ENCODE assay signal across 25 mouse cellular contexts in genomic region chr2:60911716-60912115, GRCm38 (mm10). TPM values are rescaled to one million over a fixed set of nuclear protein-coding genes. Genes with fewer than 3 reads are reported as not detected.
DNase-seq lines count a peak whose midpoint lies in the region; ATAC-seq and TF ChIP-seq lines count a peak whose summit lies in the region.
"Had no signal": no experiment of that assay in that cellular context is flagged by ENCODE, and none has a peak within 500 bp of the region (broad histone marks: within the 10 kb centered on the region; RNA-seq: fewer than 3 reads in every experiment).

No protein-coding gene starts in this region.

- peaks cover 63% of the 10 kb centered on the region for H3K4me1 ChIP-seq in heart, embryonic 10.5 days
- H3K4me1 ChIP-seq in heart, embryonic 11.5 days (ENCODE audit: control insufficient read depth, insufficient read depth, low read length) = peaks cover 54% of the 10 kb centered on the region
- H3K4me1 ChIP-seq in heart, postnatal 0 days (ENCODE audit: control insufficient read depth, insufficient read depth) = peaks cover 77% of the 10 kb centered on the region
- 0 out of 2 replicates have a peak, but pooled peaks cover 15% of the 10 kb centered on the region for H3K4me1 ChIP-seq in kidney, postnatal 0 days (replicated peaks; ENCODE audit: insufficient read depth, low read length)
- H3K4me1 ChIP-seq: midbrain, embryonic 12.5 days had no signal

- no peak for TF ChIP-seq CTCF in heart, postnatal 0 days (IDR thresholded peaks at IDR 0.05; ENCODE audit: low read depth)
- TF ChIP-seq CTCF in kidney, postnatal 0 days (IDR thresholded peaks at IDR 0.05; ENCODE audit: low read depth) = no peak

- H3K9me3 ChIP-seq in heart, embryonic 10.5 days = no peaks in the 10 kb centered on the region
- H3K9me3 ChIP-seq in heart, embryonic 11.5 days (replicated peaks; ENCODE audit: control insufficient read depth, low read length) = no peaks in the 10 kb centered on the region
- H3K9me3 ChIP-seq in heart, postnatal 0 days (replicated peaks; ENCODE audit: control insufficient read depth, low read length) = no peaks in the 10 kb centered on the region
- H3K9me3 ChIP-seq in kidney, postnatal 0 days (replicated peaks; ENCODE audit: low read length) = no peaks in the 10 kb centered on the region
- H3K9me3 ChIP-seq: embryonic facial prominence, embryonic 15.5 days; G1E; hindbrain, embryonic 10.5 days; limb, embryonic 15.5 days; midbrain, embryonic 12.5 days had no signal

- no peaks in the 10 kb centered on the region for H3K36me3 ChIP-seq in heart, embryonic 10.5 days
- no peaks in the 10 kb centered on the region for H3K36me3 ChIP-seq in heart, embryonic 11.5 days (ENCODE audit: control insufficient read depth, insufficient read depth, low read length)
- no peaks in the 10 kb centered on the region for H3K36me3 ChIP-seq in heart, postnatal 0 days (replicated peaks; ENCODE audit: control insufficient read depth, insufficient read depth, low read length)
- H3K36me3 ChIP-seq in kidney, postnatal 0 days (ENCODE audit: insufficient read depth, low read length) = no peaks in the 10 kb centered on the region
- H3K36me3 ChIP-seq: embryonic facial prominence, embryonic 15.5 days; G1E; hindbrain, embryonic 10.5 days; limb, embryonic 15.5 days; midbrain, embryonic 12.5 days had no signal

- H3K27ac ChIP-seq in heart, embryonic 10.5 days = peak overlapping the region; percentile 56; the same call in 1 of the 2 replicates
- H3K27ac ChIP-seq in heart, embryonic 11.5 days (ENCODE audit: low read depth, low read length) = no peak overlapping the region
- H3K27ac ChIP-seq in heart, postnatal 0 days (ENCODE audit: low read depth) = no peak overlapping the region
- no peak overlapping the region for H3K27ac ChIP-seq in kidney, postnatal 0 days
- H3K27ac ChIP-seq: embryonic facial prominence, embryonic 15.5 days; hindbrain, embryonic 10.5 days; limb, embryonic 15.5 days; liver, embryonic 14.5 days; midbrain, embryonic 12.5 days had no signal

- H3K9ac ChIP-seq in heart, embryonic 11.5 days (ENCODE audit: low read depth, low read length) = no peak overlapping the region
- H3K9ac ChIP-seq in heart, postnatal 0 days (replicated peaks; ENCODE audit: low read depth, low read length) = no peak overlapping the region
- no peak overlapping the region for H3K9ac ChIP-seq in kidney, postnatal 0 days (ENCODE audit: low read depth, low read length)
- H3K9ac ChIP-seq: embryonic facial prominence, embryonic 15.5 days; limb, embryonic 15.5 days; liver, embryonic 14.5 days; lung, embryonic 14.5 days; midbrain, embryonic 12.5 days had no signal

- DNase-seq in heart, embryonic 10.5 days (ENCODE audit: low spot score) = no peak
- DNase-seq in heart, postnatal 0 days (ENCODE audit: low spot score) = no peak
- no peak for DNase-seq in heart, adult 9 months (ENCODE audit: low spot score in 2 of 2)
- no peak for DNase-seq in kidney, postnatal 0 days (ENCODE audit: low spot score)
- no peak for DNase-seq in kidney, postnatal 10 days
- DNase-seq in MN1 (ENCODE audit: low spot score) = peak; percentile 31
- DNase-seq in adrenal gland, adult 18-20 months (ENCODE audit: low spot score in 2 of 2) = no peak
- DNase-seq: adrenal gland, postnatal 25 days; cerebellum, adult 9-11 months; gastrocnemius, postnatal 10 days; left cerebral cortex, postnatal 4 days; lung, embryonic 14.5 days; retina, postnatal 1 day; right cerebral cortex, postnatal 25 days; spleen, adult 18-20 months; thymus, adult 18-20 months; thymus, postnatal 36 days had no signal

- no peaks in the 10 kb centered on the region for H3K27me3 ChIP-seq in heart, embryonic 10.5 days (ENCODE audit: insufficient read depth, poor library complexity, severe bottlenecking)
- no peaks in the 10 kb centered on the region for H3K27me3 ChIP-seq in heart, embryonic 11.5 days (ENCODE audit: control insufficient read depth, insufficient read depth, low read length)
- H3K27me3 ChIP-seq in heart, postnatal 0 days (ENCODE audit: control insufficient read depth, insufficient read depth, low read length) = no peaks in the 10 kb centered on the region
- no peaks in the 10 kb centered on the region for H3K27me3 ChIP-seq in kidney, postnatal 0 days (ENCODE audit: insufficient read depth, low read length)
- H3K27me3 ChIP-seq: embryonic facial prominence, embryonic 15.5 days; limb, embryonic 15.5 days; midbrain, embryonic 12.5 days had no signal

- H3K4me2 ChIP-seq in heart, embryonic 11.5 days = no peak overlapping the region
- 0 out of 2 replicates have a peak overlapping the region, but pooled peaks have one; percentile 27 for H3K4me2 ChIP-seq in heart, postnatal 0 days (ENCODE audit: low read depth, low read length)
- peak overlapping the region; percentile 25; the same call in 1 of the 2 replicates for H3K4me2 ChIP-seq in kidney, postnatal 0 days (ENCODE audit: low read length)
- H3K4me2 ChIP-seq: embryonic facial prominence, embryonic 15.5 days; limb, embryonic 15.5 days; lung, embryonic 14.5 days; midbrain, embryonic 12.5 days had no signal

- H3K4me3 ChIP-seq in heart, embryonic 10.5 days = no peak overlapping the region; the same call in 1 of the 2 replicates
- no peak overlapping the region for H3K4me3 ChIP-seq in heart, embryonic 11.5 days (ENCODE audit: low read depth, low read length)
- H3K4me3 ChIP-seq in heart, postnatal 0 days (ENCODE audit: low read depth, low read length) = no peak overlapping the region
- no peak overlapping the region for H3K4me3 ChIP-seq in kidney, postnatal 0 days (replicated peaks; ENCODE audit: low read depth, low read length)
- H3K4me3 ChIP-seq: embryonic facial prominence, embryonic 15.5 days; hindbrain, embryonic 10.5 days; limb, embryonic 15.5 days; midbrain, embryonic 12.5 days had no signal

- no peak for ATAC-seq in heart, embryonic 11.5 days (replicated peaks; ENCODE audit: insufficient number of reproducible peaks, low FRiP score, low TSS enrichment)
- no peak for ATAC-seq in heart, postnatal 0 days (ENCODE audit: insufficient read depth, low read depth)
- ATAC-seq in kidney, postnatal 0 days (replicated peaks; ENCODE audit: low FRiP score, low read depth) = no peak
- ATAC-seq: forebrain, embryonic 16.5 days had no signal

- 88% methylated on average over 8 of the region's 8 CpGs for WGBS in heart, embryonic 10.5 days
- 76% methylated on average over 8 of the region's 8 CpGs for WGBS in heart, embryonic 11.5 days (ENCODE audit: insufficient replicate concordance)
- 76% methylated on average over 8 of the region's 8 CpGs for WGBS in heart, postnatal 0 days
- WGBS in kidney, postnatal 0 days = 62% methylated on average over 8 of the region's 8 CpGs

- TF ChIP-seq EP300 in heart, postnatal 0 days (IDR thresholded peaks at IDR 0.05; ENCODE audit: low read depth) = no peak

RNA-seq across cellular contexts. Expression of gene Rbms1, which starts 51.3 kb away (rescaled TPM):
- polyA plus RNA-seq in heart, embryonic 10.5 days (2016; fragmentation: Nextera tagmentation; extraction: Ambion mirVana) = 124 and 146 TPM in 2 replicates
- 101 and 121 TPM in 2 replicates for polyA plus RNA-seq in heart, embryonic 11.5 days (2014; fragmentation: Nextera tagmentation; extraction: Ambion mirVana)
- total RNA-seq in heart, postnatal 0 days (2014; rRNA removed; ENCODE audit: low replicate concordance) = 56.2 and 84.1 TPM in 2 replicates
- polyA plus RNA-seq in heart, postnatal 0 days (2015; fragmentation: Nextera tagmentation; extraction: Ambion mirVana) = 52.8 and 55.6 TPM in 2 replicates
- polyA plus RNA-seq in kidney, postnatal 0 days (2015; fragmentation: Nextera tagmentation; extraction: Ambion mirVana) = 90.4 and 92.5 TPM in 2 replicates
- 10 to 100 TPM; 43.4 to 51.9 TPM for total RNA-seq in adrenal gland, adult 18-20 months (2021)
